Mouse (Mus musculus): Measurements from ENCODE around the gene Mettl5.

Mettl5 gene

GRCm38 (mm10) chr2:69856392-69856791 is 29.0 kb downstream of the Mettl5 start:
- DNase-seq (ENCODE audit: low spot score) = no peak

- no peak for DNase-seq (ENCODE audit: low spot score)
These were observed 33.9 kb downstream of the Mettl5 start for GRCm38 (mm10) chr2:69851427-69852058.

GRCm38 (mm10) chr2:69849215-69849614 is 36.2 kb downstream of the Mettl5 start:
- DNase-seq (ENCODE audit: low spot score) = no peak

- DNase-seq (ENCODE audit: low spot score) = peak; percentile 44
These were observed 45.2 kb downstream of the Mettl5 start for GRCm38 (mm10) chr2:69840261-69840660.

- DNase-seq (ENCODE audit: low spot score) = peak; percentile 28
These were observed 46.7 kb downstream of the Mettl5 start for GRCm38 (mm10) chr2:69838707-69839106.

- no peak for DNase-seq (ENCODE audit: low spot score)
These were observed 47.4 kb downstream of the Mettl5 start for GRCm38 (mm10) chr2:69837996-69838395.

GRCm38 (mm10) chr2:69837244-69837967 is 48.0 kb downstream of the Mettl5 start:
- DNase-seq (ENCODE audit: low spot score) = no peak

- DNase-seq (ENCODE audit: low spot score) = no peak
These were observed 55.3 kb downstream of the Mettl5 start for GRCm38 (mm10) chr2:69830116-69830515.

GRCm38 (mm10) chr2:69829680-69830079 is 55.7 kb downstream of the Mettl5 start:
- DNase-seq (ENCODE audit: low spot score) = no peak

- no peak for DNase-seq (ENCODE audit: low spot score)
These were observed 57.4 kb downstream of the Mettl5 start for GRCm38 (mm10) chr2:69828031-69828430.

GRCm38 (mm10) chr2:69826380-69826779 is 59.0 kb downstream of the Mettl5 start:
- no peak for DNase-seq (ENCODE audit: low spot score)

GRCm38 (mm10) chr2:69825898-69826297 is 59.5 kb downstream of the Mettl5 start:
- no peak for DNase-seq (ENCODE audit: low spot score)

- peak; percentile 70 for DNase-seq (ENCODE audit: low spot score)
These were observed 62.2 kb downstream of the Mettl5 start for GRCm38 (mm10) chr2:69823129-69823677.

- peak; percentile 77 for DNase-seq (ENCODE audit: low spot score)
These were observed 62.9 kb downstream of the Mettl5 start for GRCm38 (mm10) chr2:69822361-69823128.

- DNase-seq (ENCODE audit: low spot score) = no peak
These were observed 63.7 kb downstream of the Mettl5 start, which contains the start of gene Klhl23 for GRCm38 (mm10) chr2:69821711-69822110. Klhl23 (plus strand) TSS chr2:69821944.

All from testis, postnatal 10 days (tissue).